In the genomic region with DNA sequence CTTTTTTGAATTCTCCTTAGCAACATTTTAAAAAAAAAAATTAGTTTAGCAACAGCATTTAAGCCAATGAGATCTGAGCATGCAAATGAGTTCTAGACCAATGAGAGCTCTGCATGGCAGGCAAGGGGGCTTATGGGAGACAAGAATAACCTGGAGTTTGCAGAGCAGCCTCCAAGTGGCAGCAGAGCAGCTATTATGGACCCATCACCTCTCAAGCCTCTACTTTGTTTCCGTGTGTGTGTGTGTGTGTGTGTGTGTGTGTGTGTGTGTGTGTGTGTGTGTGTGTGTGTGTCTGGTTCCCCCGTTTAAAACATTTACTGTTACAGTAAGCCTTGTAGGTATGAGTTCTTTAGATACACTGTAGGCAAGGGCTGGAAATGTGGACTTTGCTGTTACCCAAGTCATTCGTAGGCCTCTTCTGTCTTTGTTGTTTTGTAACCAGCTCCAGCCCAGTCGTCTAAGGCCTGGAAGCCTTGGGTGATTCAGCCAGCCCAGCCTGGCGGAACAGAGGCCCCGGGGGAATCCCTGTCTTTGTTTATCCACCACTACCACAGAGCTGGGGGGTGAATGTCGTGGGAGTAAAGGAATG, we compare ENCODE assay signal across 8 mouse cellular contexts. TPM values are rescaled to one million over a fixed set of nuclear protein-coding genes. Genes with fewer than 3 reads are reported as not detected.
DNase-seq lines count a peak whose midpoint lies in the region; ATAC-seq and TF ChIP-seq lines count a peak whose summit lies in the region.

No protein-coding gene starts in this region.

- peak; percentile 95 for ATAC-seq in embryonic facial prominence, embryonic 13.5 days (ENCODE audit: insufficient number of reproducible peaks, insufficient read depth, low FRiP score, low TSS enrichment, low read depth)
- peak; percentile 79 for ATAC-seq in limb, embryonic 15.5 days (ENCODE audit: insufficient number of reproducible peaks, low FRiP score, low TSS enrichment, low read depth)
- peak; percentile 96 for ATAC-seq in midbrain, postnatal 0 days (ENCODE audit: low FRiP score)

- H3K4me3 ChIP-seq in embryonic facial prominence, embryonic 13.5 days: no peak overlapping the region
- no peak overlapping the region for H3K4me3 ChIP-seq in heart, embryonic 10.5 days
- no peak overlapping the region for H3K4me3 ChIP-seq in limb, embryonic 15.5 days
- no peak overlapping the region for H3K4me3 ChIP-seq in midbrain, postnatal 0 days (ENCODE audit: low read depth, low read length)

- peaks cover 48% of the 10 kb centered on the region for H3K36me3 ChIP-seq in embryonic facial prominence, embryonic 13.5 days
- H3K36me3 ChIP-seq in heart, embryonic 10.5 days: peaks cover 57% of the 10 kb centered on the region
- peaks cover 44% of the 10 kb centered on the region for H3K36me3 ChIP-seq in limb, embryonic 15.5 days
- H3K36me3 ChIP-seq in midbrain, postnatal 0 days (ENCODE audit: insufficient read depth, low read length): no peaks in the 10 kb centered on the region

- H3K9me3 ChIP-seq in embryonic facial prominence, embryonic 13.5 days: no peaks in the 10 kb centered on the region
- H3K9me3 ChIP-seq in heart, embryonic 10.5 days: no peaks in the 10 kb centered on the region
- H3K9me3 ChIP-seq in limb, embryonic 15.5 days: no peaks in the 10 kb centered on the region
- H3K9me3 ChIP-seq in midbrain, postnatal 0 days (ENCODE audit: low read length): no peaks in the 10 kb centered on the region

- H3K27me3 ChIP-seq in embryonic facial prominence, embryonic 13.5 days: no peaks in the 10 kb centered on the region
- H3K27me3 ChIP-seq in heart, embryonic 10.5 days (ENCODE audit: insufficient read depth, poor library complexity, severe bottlenecking): no peaks in the 10 kb centered on the region
- no peaks in the 10 kb centered on the region for H3K27me3 ChIP-seq in limb, embryonic 15.5 days
- no peaks in the 10 kb centered on the region for H3K27me3 ChIP-seq in midbrain, postnatal 0 days (ENCODE audit: insufficient read depth, low read length)

- WGBS in embryonic facial prominence, embryonic 13.5 days: 11% methylated on average over 7 of the region's 7 CpGs
- 39% methylated on average over 7 of the region's 7 CpGs for WGBS in heart, embryonic 10.5 days
- 30% methylated on average over 7 of the region's 7 CpGs for WGBS in limb, embryonic 15.5 days
- WGBS in midbrain, postnatal 0 days: 12% methylated on average over 7 of the region's 7 CpGs

- H3K4me1 ChIP-seq in embryonic facial prominence, embryonic 13.5 days: peaks cover 38% of the 10 kb centered on the region
- peaks cover 34% of the 10 kb centered on the region for H3K4me1 ChIP-seq in heart, embryonic 10.5 days
- peaks cover 34% of the 10 kb centered on the region for H3K4me1 ChIP-seq in limb, embryonic 15.5 days
- H3K4me1 ChIP-seq in midbrain, postnatal 0 days (ENCODE audit: insufficient read depth, low read length): peaks cover 2% of the 10 kb centered on the region; the same call in 1 of the 2 replicates

- DNase-seq in 416B (ENCODE audit: low read depth): peak; percentile 97
- DNase-seq in adrenal gland, adult 2 months: peak; percentile 87
- DNase-seq in heart, embryonic 10.5 days (ENCODE audit: low spot score): peak; percentile 89
- DNase-seq in kidney, adult 9 months: peak; percentile 93
- peak; percentile 96 for DNase-seq in midbrain, postnatal 0 days (ENCODE audit: low spot score)
- peak; percentile 53 to 66 for DNase-seq in spleen, postnatal 4 days (ENCODE audit: low spot score in 2 of 2)

- peak overlapping the region; percentile 30; the same call in 1 of the 2 replicates for H3K4me2 ChIP-seq in embryonic facial prominence, embryonic 13.5 days
- H3K4me2 ChIP-seq in limb, embryonic 15.5 days: no peak overlapping the region
- no peak overlapping the region; the same call in 1 of the 2 replicates for H3K4me2 ChIP-seq in midbrain, postnatal 0 days (ENCODE audit: low read depth, low read length, poor library complexity, severe bottlenecking)

- peak overlapping the region; percentile 89 for H3K27ac ChIP-seq in embryonic facial prominence, embryonic 13.5 days
- peak overlapping the region; percentile 73 for H3K27ac ChIP-seq in heart, embryonic 10.5 days
- H3K27ac ChIP-seq in limb, embryonic 15.5 days: peak overlapping the region; percentile 70
- peak overlapping the region; percentile 13 for H3K27ac ChIP-seq in midbrain, postnatal 0 days (ENCODE audit: low read depth, low read length)

- no peak overlapping the region for H3K9ac ChIP-seq in embryonic facial prominence, embryonic 13.5 days
- no peak overlapping the region for H3K9ac ChIP-seq in limb, embryonic 15.5 days
- H3K9ac ChIP-seq in midbrain, postnatal 0 days (replicated peaks; ENCODE audit: low read length, poor library complexity, severe bottlenecking): no peak overlapping the region

- TF ChIP-seq CTCF in midbrain, postnatal 0 days (IDR thresholded peaks at IDR 0.05): peak; percentile 83

RNA-seq across cellular contexts. Expression of a gene that starts 37.8 kb away (rescaled TPM):
- 10 to 100 TPM; 39.3 to 56.7 TPM for total RNA-seq in adrenal gland, adult 2 months (2021)
- polyA plus RNA-seq in adrenal gland, adult 2 months (2012; rRNA removed): 8.0 and 8.6 TPM in 2 replicates
- 683 and 792 TPM in 2 replicates for polyA plus RNA-seq in embryonic facial prominence, embryonic 13.5 days (2015; fragmentation: Nextera tagmentation; extraction: Ambion mirVana)
- polyA plus RNA-seq in heart, embryonic 10.5 days (2016; fragmentation: Nextera tagmentation; extraction: Ambion mirVana): 312 and 372 TPM in 2 replicates
- polyA plus RNA-seq in limb, embryonic 15.5 days (2015; fragmentation: Nextera tagmentation; extraction: Ambion mirVana): 835 and 854 TPM in 2 replicates
- 51.6 and 72.1 TPM in 2 replicates for total RNA-seq in midbrain, postnatal 0 days (2014; rRNA removed)
- 56.3 and 58.8 TPM in 2 replicates for polyA plus RNA-seq in midbrain, postnatal 0 days (2015; fragmentation: Nextera tagmentation; extraction: Ambion mirVana)

RNA-seq across cellular contexts. Expression of a gene that starts 46.5 kb away (rescaled TPM):
- total RNA-seq in adrenal gland, adult 2 months (2021): under 1 TPM in 1 of 2 experiments, not detected in 1; 0.69 TPM
- 0.24 TPM in 1 of 2 replicates, not detected in the other for polyA plus RNA-seq in adrenal gland, adult 2 months (2012; rRNA removed)
- polyA plus RNA-seq in embryonic facial prominence, embryonic 13.5 days (2015; fragmentation: Nextera tagmentation; extraction: Ambion mirVana): 0.23 and 0.25 TPM in 2 replicates
- polyA plus RNA-seq in heart, embryonic 10.5 days (2016; fragmentation: Nextera tagmentation; extraction: Ambion mirVana): 0.88 and 1.0 TPM in 2 replicates
- polyA plus RNA-seq in limb, embryonic 15.5 days (2015; fragmentation: Nextera tagmentation; extraction: Ambion mirVana): not detected in 2 replicates
- not detected in 2 replicates for total RNA-seq in midbrain, postnatal 0 days (2014; rRNA removed)
- 0.19 TPM in 1 of 2 replicates, not detected in the other for polyA plus RNA-seq in midbrain, postnatal 0 days (2015; fragmentation: Nextera tagmentation; extraction: Ambion mirVana)

RNA-seq across cellular contexts. Expression of a gene that starts 53.7 kb away (rescaled TPM):
- 100 to 1,000 TPM; 134 to 204 TPM for total RNA-seq in adrenal gland, adult 2 months (2021)
- 29.0 and 30.5 TPM in 2 replicates for polyA plus RNA-seq in adrenal gland, adult 2 months (2012; rRNA removed)
- 63.6 and 63.7 TPM in 2 replicates for polyA plus RNA-seq in embryonic facial prominence, embryonic 13.5 days (2015; fragmentation: Nextera tagmentation; extraction: Ambion mirVana)
- polyA plus RNA-seq in heart, embryonic 10.5 days (2016; fragmentation: Nextera tagmentation; extraction: Ambion mirVana): 42.8 and 48.3 TPM in 2 replicates
- polyA plus RNA-seq in limb, embryonic 15.5 days (2015; fragmentation: Nextera tagmentation; extraction: Ambion mirVana): 48.4 and 53.1 TPM in 2 replicates
- 88.2 and 106 TPM in 2 replicates for total RNA-seq in midbrain, postnatal 0 days (2014; rRNA removed)
- 40.7 and 46.1 TPM in 2 replicates for polyA plus RNA-seq in midbrain, postnatal 0 days (2015; fragmentation: Nextera tagmentation; extraction: Ambion mirVana)

Comparison
In these comparisons a context has a peak if more than half of its experiments do, and no peak if none do; other contexts are left out.
1. H3K27ac ChIP-seq: peak in every context shown above with its lines; median percentile 89 in embryonic facial prominence, embryonic 13.5 days; 73 in heart, embryonic 10.5 days; 70 in limb, embryonic 15.5 days; 13 in midbrain, postnatal 0 days.